Mouse (Mus musculus) kidney, adult 11 months (tissue): ENCODE measurements at regions not wholly inside any gene's neighbourhood (a gene's known extent, or its start where the extent isn't known, plus 50 kb on each side); places are given as distances from the start of the nearest gene placed in this dataset.

Experiments
- DNase-seq: peaks from one replicate; pipeline ENCODE4 v3.0.0; 2022

- no peak for DNase-seq
Measured at GRCm38 (mm10) chr12:10122102-10122501, 247.7 kb upstream of the Nt5c1b start.

GRCm38 (mm10) chr12:10127995-10128573 lies 241.7 kb upstream of the Nt5c1b start:
- no peak for DNase-seq

GRCm38 (mm10) chr12:10134141-10134540 lies 235.6 kb upstream of the Nt5c1b start:
- no peak for DNase-seq

GRCm38 (mm10) chr12:10135915-10136314 lies 233.9 kb upstream of the Nt5c1b start:
- no peak for DNase-seq

- peak; percentile 81 for DNase-seq
Measured at GRCm38 (mm10) chr12:10140131-10140530, 229.6 kb upstream of the Nt5c1b start.

GRCm38 (mm10) chr12:10160837-10161236 lies 208.9 kb upstream of the Nt5c1b start:
- no peak for DNase-seq

- DNase-seq: no peak
Measured at GRCm38 (mm10) chr12:10168042-10168441, 201.7 kb upstream of the Nt5c1b start.

GRCm38 (mm10) chr12:10168581-10168980 lies 201.2 kb upstream of the Nt5c1b start:
- no peak for DNase-seq

- no peak for DNase-seq
Measured at GRCm38 (mm10) chr12:10178718-10179117, 191.1 kb upstream of the Nt5c1b start.

- no peak for DNase-seq
Measured at GRCm38 (mm10) chr12:10179147-10179814, 190.5 kb upstream of the Nt5c1b start.

GRCm38 (mm10) chr12:10179815-10180468 lies 189.8 kb upstream of the Nt5c1b start:
- DNase-seq: no peak

GRCm38 (mm10) chr12:10182589-10182988 lies 187.2 kb upstream of the Nt5c1b start:
- no peak for DNase-seq

- DNase-seq: no peak
Measured at GRCm38 (mm10) chr12:10186576-10186975, 183.2 kb upstream of the Nt5c1b start.

- peak; percentile 12 for DNase-seq
Measured at GRCm38 (mm10) chr12:10189746-10190145, 180.0 kb upstream of the Nt5c1b start.

- no peak for DNase-seq
Measured at GRCm38 (mm10) chr12:10197906-10198460, 171.8 kb upstream of the Nt5c1b start.

GRCm38 (mm10) chr12:10209841-10210240 lies 159.9 kb upstream of the Nt5c1b start:
- DNase-seq: no peak

GRCm38 (mm10) chr12:10222821-10223220 lies 147.0 kb upstream of the Nt5c1b start:
- no peak for DNase-seq

GRCm38 (mm10) chr12:10223832-10224231 lies 145.9 kb upstream of the Nt5c1b start:
- no peak for DNase-seq

GRCm38 (mm10) chr12:10231144-10231543 lies 138.6 kb upstream of the Nt5c1b start:
- no peak for DNase-seq

- no peak for DNase-seq
Measured at GRCm38 (mm10) chr12:10231683-10232082, 138.1 kb upstream of the Nt5c1b start.

GRCm38 (mm10) chr12:10248110-10248509 lies 121.7 kb upstream of the Nt5c1b start:
- DNase-seq: no peak

- no peak for DNase-seq
Measured at GRCm38 (mm10) chr12:10256385-10256784, 113.4 kb upstream of the Nt5c1b start.

- no peak for DNase-seq
Measured at GRCm38 (mm10) chr12:10266201-10266600, 103.6 kb upstream of the Nt5c1b start.

GRCm38 (mm10) chr12:10272038-10272437 lies 97.7 kb upstream of the Nt5c1b start:
- no peak for DNase-seq
